Mouse (Mus musculus) intestine, embryonic 14.5 days (tissue): ENCODE results near the gene Cldn10. TPM values are rescaled to one million over a fixed set of nuclear protein-coding genes. Genes with fewer than 3 reads are reported as not detected.

Experiments used
- ATAC-seq: fragments of 200-750 bp; cut with Nextera tagmentation; replicated peaks from 2 replicates; pipeline ENCODE4 v1.8.0; 2017; ENCODE audit warnings: low read depth, moderate number of reproducible peaks, moderate TSS enrichment, moderate library complexity; ENCODE audit not compliant: low FRiP score, low TSS enrichment
- DNase-seq: peaks from one replicate; pipeline ENCODE4 v3.0.0-alpha.2; 2018; ENCODE audit warnings: low spot score
- H3K27ac ChIP-seq: fragments of 300-500 bp; sonication (generic); 2 replicates; pipeline ENCODE4 v1.5.1; 2014; ENCODE audit warnings: low read depth, mild to moderate bottlenecking, control low read depth
- H3K27me3 ChIP-seq: fragments of 300-500 bp; sonication (generic); replicated peaks from 2 replicates; pipeline ENCODE4 v1.6.1; 2014; ENCODE audit warnings: low read length, control low read depth; ENCODE audit not compliant: control insufficient read depth, insufficient read depth
- H3K36me3 ChIP-seq: fragments of 300-500 bp; sonication (generic); 2 replicates; pipeline ENCODE4 v1.6.1; 2014; ENCODE audit warnings: low read length, control low read depth; ENCODE audit not compliant: control insufficient read depth, insufficient read depth
- H3K4me1 ChIP-seq: fragments of 300-500 bp; sonication (generic); replicated peaks from 2 replicates; pipeline ENCODE4 v1.6.1; 2014; ENCODE audit warnings: low read length, control low read depth, mixed read lengths; ENCODE audit not compliant: control insufficient read depth, insufficient read depth
- H3K4me2 ChIP-seq: fragments of 300-500 bp; sonication (generic); 2 replicates; pipeline ENCODE4 v1.6.1; 2014; ENCODE audit warnings: low read length
- H3K4me3 ChIP-seq: fragments of 300-500 bp; sonication (generic); 2 replicates; pipeline ENCODE4 v1.5.1; 2014; ENCODE audit warnings: low read depth, low read length, control low read depth, mixed read lengths
- H3K9ac ChIP-seq: fragments of 300-500 bp; sonication (generic); 2 replicates; pipeline ENCODE4 v1.6.1; 2014; ENCODE audit warnings: mild to moderate bottlenecking, low read length
- H3K9me3 ChIP-seq: fragments of 300-500 bp; sonication (generic); 2 replicates; pipeline ENCODE4 v1.6.1; 2016; ENCODE audit warnings: low read length, control low read depth; ENCODE audit not compliant: control insufficient read depth
- WGBS: fragments of 180-500 bp; shearing (Covaris S2); extraction: QIAGEN DNeasy Blood & Tissue Kit; methylation state at CpG from one replicate; pipeline ENCODE4 v1.1.7; 2014; 5-methylcytosine and 5-hydroxymethylcytosine counted together
- polyA plus RNA-seq: library from polyadenylated mRNA; unstranded; fragments of >200 nt; fragmentation: Nextera tagmentation; extraction: Ambion mirVana; gene quantifications from 2 replicates; pipeline ENCODE4 v1.2.1, GENCODE M21; 2014

Cldn10 gene
- polyA plus RNA-seq, 1 experiment from 2014 or later = 14.2 TPM

GRCm38 (mm10) chr14:118774507-118775428, 12.9 kb upstream of the Cldn10 start:
- Histone ChIP-seq H3K27ac (no peak overlapping the region), H3K4me2 (no peak overlapping the region), H3K4me1 (no peaks in the 10 kb centered on the region), H3K9ac (no peak overlapping the region), H3K36me3 (no peaks in the 10 kb centered on the region), H3K27me3 (no peaks in the 10 kb centered on the region), H3K4me3 (no peak overlapping the region), H3K9me3 (no peaks in the 10 kb centered on the region)
- no peak for ATAC-seq
- no peak for DNase-seq
- 84% methylated on average over 12 of the region's 12 CpGs for WGBS

- Histone ChIP-seq H3K27me3 (no peaks in the 10 kb centered on the region), H3K4me3 (no peak overlapping the region), H3K36me3 (no peaks in the 10 kb centered on the region), H3K4me2 (no peak overlapping the region), H3K4me1 (no peaks in the 10 kb centered on the region), H3K27ac (no peak overlapping the region), H3K9ac (no peak overlapping the region), H3K9me3 (no peaks in the 10 kb centered on the region)
- 89% methylated on average over 1 of the region's 1 CpGs for WGBS
- ATAC-seq = no peak; the same call in 1 of the 2 replicates
- DNase-seq = no peak
These were observed 12.2 kb upstream of the Cldn10 start for GRCm38 (mm10) chr14:118775554-118775953.

GRCm38 (mm10) chr14:118776372-118776771, 11.3 kb upstream of the Cldn10 start:
- no peak for ATAC-seq
- DNase-seq = no peak
- H3K9me3 ChIP-seq = no peaks in the 10 kb centered on the region
- H3K27ac ChIP-seq = no peak overlapping the region
- no peaks in the 10 kb centered on the region for H3K36me3 ChIP-seq
- 74% methylated on average over 2 of the region's 2 CpGs for WGBS
- no peaks in the 10 kb centered on the region for H3K27me3 ChIP-seq
- H3K9ac ChIP-seq = no peak overlapping the region
- no peaks in the 10 kb centered on the region for H3K4me1 ChIP-seq
- H3K4me3 ChIP-seq = no peak overlapping the region
- no peak overlapping the region for H3K4me2 ChIP-seq

DNA sequence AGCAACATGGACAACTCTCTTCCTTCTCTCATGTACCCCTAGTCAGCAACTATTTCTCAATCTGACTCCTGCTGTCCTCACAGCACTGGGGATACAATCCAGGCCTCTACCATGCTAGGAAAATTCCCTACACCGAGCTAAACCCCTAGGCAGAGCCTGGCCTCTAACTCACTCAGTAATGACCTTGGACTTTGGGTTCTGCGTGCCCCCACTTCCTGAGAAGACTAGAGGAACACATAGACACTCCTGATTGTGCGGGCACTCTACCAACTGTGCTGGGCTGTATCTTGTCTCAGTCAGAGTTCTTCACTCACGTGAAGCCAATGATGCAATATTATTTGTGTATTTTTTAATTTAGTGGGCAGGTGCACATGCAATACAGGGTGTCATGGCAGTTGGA, 10.2 kb upstream of the Cldn10 start:
- no peak overlapping the region for H3K27ac ChIP-seq
- no peaks in the 10 kb centered on the region for H3K27me3 ChIP-seq
- no peak overlapping the region for H3K9ac ChIP-seq
- H3K36me3 ChIP-seq = no peaks in the 10 kb centered on the region
- no peaks in the 10 kb centered on the region for H3K4me1 ChIP-seq
- ATAC-seq = no peak
- H3K4me2 ChIP-seq = no peak overlapping the region
- no peak overlapping the region for H3K4me3 ChIP-seq
- DNase-seq = no peak
- 86% methylated on average over 4 of the region's 4 CpGs for WGBS
- no peaks in the 10 kb centered on the region for H3K9me3 ChIP-seq

- no peaks in the 10 kb centered on the region for H3K36me3 ChIP-seq
- H3K9ac ChIP-seq = no peak overlapping the region
- no peak overlapping the region for H3K27ac ChIP-seq
- DNase-seq (no peak), ATAC-seq (no peak)
- WGBS = 88% methylated on average over 7 of the region's 7 CpGs
- H3K27me3 ChIP-seq = no peaks in the 10 kb centered on the region
- no peak overlapping the region for H3K4me3 ChIP-seq
- no peaks in the 10 kb centered on the region for H3K4me1 ChIP-seq
- H3K9me3 ChIP-seq = no peaks in the 10 kb centered on the region
- no peak overlapping the region for H3K4me2 ChIP-seq
These were observed 6.1 kb upstream of the Cldn10 start for GRCm38 (mm10) chr14:118781601-118782000.

GRCm38 (mm10) chr14:118782241-118782640, 5.5 kb upstream of the Cldn10 start:
- no peak for DNase-seq

DNA sequence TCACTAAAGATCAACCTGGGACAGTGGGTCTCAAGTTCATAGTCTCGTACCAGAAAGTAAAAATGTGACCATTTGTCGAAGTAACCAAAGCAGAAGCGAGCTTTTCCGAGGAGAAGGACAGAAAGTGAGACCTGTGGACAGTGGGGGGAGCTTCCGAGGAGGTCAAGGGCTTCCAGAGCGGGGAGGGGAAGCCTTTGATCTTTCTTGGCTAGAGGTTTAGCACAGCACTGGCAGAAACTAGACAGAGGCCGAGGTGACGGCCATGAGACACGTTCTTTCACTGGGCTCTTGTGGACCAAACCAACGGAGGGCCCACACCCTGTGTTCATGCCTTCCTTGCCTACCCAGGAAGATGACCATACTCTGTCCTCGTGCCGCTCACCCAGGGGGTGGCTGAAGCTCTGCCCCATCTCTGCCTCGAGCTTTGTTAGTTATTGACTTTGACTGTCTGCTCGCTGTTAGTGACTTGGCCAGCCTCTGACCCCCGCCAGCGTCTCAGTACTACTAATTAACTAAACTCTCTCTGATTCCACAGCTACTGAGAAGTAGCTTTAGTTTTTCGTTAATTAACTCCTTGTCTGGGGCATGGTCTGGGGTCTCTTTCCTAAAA, 4.3 kb upstream of the Cldn10 start:
- Histone ChIP-seq H3K4me3 (no peak overlapping the region), H3K27ac (no peak overlapping the region), H3K36me3 (no peaks in the 10 kb centered on the region), H3K9ac (no peak overlapping the region), H3K4me1 (no peaks in the 10 kb centered on the region), H3K27me3 (no peaks in the 10 kb centered on the region), H3K4me2 (no peak overlapping the region), H3K9me3 (no peaks in the 10 kb centered on the region)
- ATAC-seq = no peak
- DNase-seq = no peak
- 72% methylated on average over 17 of the region's 17 CpGs for WGBS

More at GRCm38 (mm10) chr14:118782241-118782640, 5.5 kb upstream of the Cldn10 start:
- Histone ChIP-seq H3K9me3 (no peaks in the 10 kb centered on the region), H3K4me3 (no peak overlapping the region), H3K27me3 (no peaks in the 10 kb centered on the region), H3K27ac (no peak overlapping the region), H3K4me1 (no peaks in the 10 kb centered on the region), H3K4me2 (no peak overlapping the region), H3K36me3 (no peaks in the 10 kb centered on the region), H3K9ac (no peak overlapping the region)
- 57% methylated on average over 3 of the region's 3 CpGs for WGBS
- no peak for ATAC-seq

DNA sequence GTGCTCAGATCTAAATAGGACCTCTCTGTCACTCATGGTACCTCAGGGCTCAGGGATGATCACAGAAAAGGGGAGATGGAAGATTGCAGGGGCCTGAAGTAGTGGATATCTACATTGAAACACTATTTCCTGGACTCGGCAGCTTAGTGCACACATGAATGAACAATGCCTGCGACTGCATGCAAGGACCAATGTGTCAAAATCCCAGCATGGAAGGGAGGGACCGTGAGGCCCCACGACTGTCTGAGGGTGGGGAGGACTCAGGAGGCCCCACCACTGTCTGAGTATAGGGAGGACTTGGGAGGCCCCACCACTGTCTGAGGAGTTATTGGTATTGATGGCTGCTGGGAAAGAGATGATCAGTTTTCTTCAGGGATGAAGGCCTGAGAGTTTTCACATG, 2.5 kb downstream of the Cldn10 start:
- no peaks in the 10 kb centered on the region for H3K27me3 ChIP-seq
- H3K4me3 ChIP-seq = no peak overlapping the region
- no peak overlapping the region for H3K27ac ChIP-seq
- DNase-seq = no peak
- no peaks in the 10 kb centered on the region for H3K36me3 ChIP-seq
- H3K9me3 ChIP-seq = no peaks in the 10 kb centered on the region
- ATAC-seq = no peak
- 82% methylated on average over 4 of the region's 4 CpGs for WGBS
- H3K4me1 ChIP-seq = no peaks in the 10 kb centered on the region
- H3K4me2 ChIP-seq = no peak overlapping the region
- H3K9ac ChIP-seq = no peak overlapping the region
